Mouse (Mus musculus) embryonic facial prominence, embryonic 13.5 days (tissue): ENCODE data around the gene Fgf9. TPM values are rescaled to one million over a fixed set of nuclear protein-coding genes. Genes with fewer than 3 reads are reported as not detected.

Experiments used
- ATAC-seq: fragments of 200-750 bp; cut with Nextera tagmentation; 2 replicates; pipeline ENCODE4 v1.8.0; 2017; ENCODE audit warnings: low read depth; ENCODE audit not compliant: insufficient number of reproducible peaks, insufficient read depth, low FRiP score, low TSS enrichment
- H3K27ac ChIP-seq: fragments of 300-500 bp; sonication (generic); 2 replicates; pipeline ENCODE4 v1.5.1; 2015; ENCODE audit warnings: moderate library complexity, mild to moderate bottlenecking, inconsistent platforms
- H3K27me3 ChIP-seq: fragments of 300-500 bp; sonication (generic); 2 replicates; pipeline ENCODE4 v1.6.1; 2015; ENCODE audit warnings: mild to moderate bottlenecking, inconsistent platforms
- H3K36me3 ChIP-seq: fragments of 300-500 bp; sonication (generic); 2 replicates; pipeline ENCODE4 v1.6.1; 2015; ENCODE audit warnings: mild to moderate bottlenecking, inconsistent platforms
- H3K4me1 ChIP-seq: fragments of 300-500 bp; sonication (generic); 2 replicates; pipeline ENCODE4 v1.6.1; 2015; ENCODE audit warnings: inconsistent platforms
- H3K4me2 ChIP-seq: fragments of 300-500 bp; sonication (generic); 2 replicates; pipeline ENCODE4 v1.6.1; 2015; ENCODE audit warnings: moderate library complexity, mild to moderate bottlenecking, inconsistent platforms
- H3K4me3 ChIP-seq: fragments of 300-500 bp; sonication (generic); 2 replicates; pipeline ENCODE4 v1.5.1; 2015; ENCODE audit warnings: mild to moderate bottlenecking, inconsistent platforms
- H3K9ac ChIP-seq: fragments of 300-500 bp; sonication (generic); 2 replicates; pipeline ENCODE4 v1.6.1; 2015; ENCODE audit warnings: mild to moderate bottlenecking, inconsistent platforms
- H3K9me3 ChIP-seq: fragments of 300-500 bp; sonication (generic); 2 replicates; pipeline ENCODE4 v1.6.1; 2016; ENCODE audit warnings: inconsistent platforms
- WGBS: fragments of 180-500 bp; shearing (Covaris S2); methylation state at CpG from one replicate; pipeline ENCODE4 v1.1.7; 2015; ENCODE audit warnings: mixed read lengths; 5-methylcytosine and 5-hydroxymethylcytosine counted together
- polyA plus RNA-seq: library from polyadenylated mRNA; unstranded; fragments of >200 nt; fragmentation: Nextera tagmentation; extraction: Ambion mirVana; gene quantifications from 2 replicates; pipeline ENCODE4 v1.2.1, GENCODE M21; 2015

Gene Fgf9
- polyA plus RNA-seq, 1 experiment from 2014 or later, result 7.5 TPM

- Histone ChIP-seq H3K9me3 (no peaks in the 10 kb centered on the region), H3K4me2 (peak overlapping the region; percentile 94), H3K27ac (no peak overlapping the region), H3K4me1 (peaks cover 60% of the 10 kb centered on the region), H3K27me3 (peaks cover 97% of the 10 kb centered on the region), H3K4me3 (peak overlapping the region; percentile 57), H3K9ac (peak overlapping the region; percentile 68), H3K36me3 (no peaks in the 10 kb centered on the region)
- ATAC-seq, result no peak
- WGBS, result under 1% methylated on average over 29 of the region's 29 CpGs
Observed at GRCm38 (mm10) chr14:58072771-58073501, 2.6 kb downstream of the Fgf9 start.

DNA sequence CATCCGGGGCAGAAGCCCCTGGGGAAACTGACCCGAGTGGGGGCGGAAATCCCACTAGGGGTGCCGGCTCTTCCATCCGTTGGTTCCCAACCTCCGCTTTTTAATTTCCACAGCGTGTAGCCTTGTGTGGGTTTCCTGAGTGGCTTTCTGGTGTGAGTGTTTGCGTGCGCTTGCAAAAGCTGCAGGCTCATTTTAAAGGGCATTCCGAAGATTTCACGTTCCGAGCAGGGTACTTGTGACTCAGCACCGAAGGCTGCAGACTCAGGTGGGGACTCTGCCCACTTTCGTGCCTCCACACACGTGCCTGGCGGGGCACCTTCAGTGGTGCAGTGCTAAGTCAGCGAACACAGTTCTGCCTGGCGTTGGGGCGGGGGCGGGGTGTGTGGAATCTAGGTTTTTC, 3.6 kb downstream of the Fgf9 start:
- Histone ChIP-seq H3K27me3 (peaks cover 100% of the 10 kb centered on the region), H3K9ac (peak overlapping the region; percentile 69), H3K36me3 (no peaks in the 10 kb centered on the region), H3K27ac (no peak overlapping the region), H3K4me1 (peaks cover 60% of the 10 kb centered on the region), H3K9me3 (no peaks in the 10 kb centered on the region), H3K4me2 (peak overlapping the region; percentile 94), H3K4me3 (peak overlapping the region; percentile 57)
- 2% methylated on average over 20 of the region's 20 CpGs for WGBS
- no peak for ATAC-seq

GRCm38 (mm10) chr14:58074621-58075432, 4.5 kb downstream of the Fgf9 start:
- Histone ChIP-seq H3K27ac (peak overlapping the region; percentile 64), H3K9me3 (no peaks in the 10 kb centered on the region), H3K27me3 (peaks cover 98% of the 10 kb centered on the region), H3K9ac (peak overlapping the region; percentile 69), H3K4me3 (peak overlapping the region; percentile 57), H3K4me2 (peak overlapping the region; percentile 94), H3K36me3 (no peaks in the 10 kb centered on the region), H3K4me1 (peaks cover 57% of the 10 kb centered on the region)
- WGBS, result under 1% methylated on average over 61 of the region's 61 CpGs
- no peak; the same call in 1 of the 2 replicates for ATAC-seq

GRCm38 (mm10) chr14:58075433-58076029, 5.2 kb downstream of the Fgf9 start:
- Histone ChIP-seq H3K36me3 (no peaks in the 10 kb centered on the region), H3K27me3 (peaks cover 92% of the 10 kb centered on the region), H3K27ac (peak overlapping the region; percentile 64), H3K4me2 (peak overlapping the region; percentile 94), H3K4me1 (peaks cover 50% of the 10 kb centered on the region), H3K9ac (peak overlapping the region; percentile 69), H3K9me3 (no peaks in the 10 kb centered on the region), H3K4me3 (peak overlapping the region; percentile 57)
- under 1% methylated on average over 31 of the region's 31 CpGs for WGBS
- ATAC-seq, result no peak

DNA sequence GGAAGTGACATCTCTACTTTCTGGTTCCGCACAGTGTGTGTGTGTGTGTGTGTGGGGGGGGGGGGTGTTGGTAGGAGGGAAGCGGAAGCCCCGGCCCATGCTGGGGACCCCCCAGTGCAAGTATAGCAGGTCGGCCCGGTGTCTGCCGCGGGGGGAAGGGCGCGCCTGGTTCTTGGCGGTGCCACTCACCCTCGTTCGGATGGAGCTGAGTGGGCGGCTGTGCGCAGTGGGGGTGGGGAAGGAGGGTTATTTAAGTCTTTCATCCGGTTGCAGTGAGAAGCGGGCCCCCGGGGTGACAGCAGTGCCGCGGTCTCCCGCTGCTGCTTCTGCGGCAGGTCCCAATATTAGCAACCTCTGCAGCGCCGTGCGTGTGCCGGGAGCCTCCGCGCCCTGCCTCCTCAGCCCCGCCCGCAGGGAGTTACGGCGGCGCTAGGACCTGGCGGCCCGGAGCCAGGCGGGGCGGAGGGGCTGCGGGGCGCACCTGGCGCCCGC, 5.7 kb downstream of the Fgf9 start:
- Histone ChIP-seq H3K36me3 (no peaks in the 10 kb centered on the region), H3K27ac (peak overlapping the region; percentile 22; the same call in 1 of the 2 replicates), H3K9ac (peak overlapping the region; percentile 69), H3K9me3 (no peaks in the 10 kb centered on the region), H3K4me2 (peak overlapping the region; percentile 94), H3K4me3 (peak overlapping the region; percentile 57), H3K4me1 (peaks cover 46% of the 10 kb centered on the region), H3K27me3 (peaks cover 87% of the 10 kb centered on the region)
- WGBS, result 0% methylated on average over 36 of the region's 40 CpGs
- peak; percentile 58 for ATAC-seq

GRCm38 (mm10) chr14:58076726-58077255, 6.4 kb downstream of the Fgf9 start:
- WGBS, result 6% methylated on average over 14 of the region's 14 CpGs
- H3K27me3 ChIP-seq, result peaks cover 80% of the 10 kb centered on the region

GRCm38 (mm10) chr14:58079471-58079870, 9.1 kb downstream of the Fgf9 start:
- H3K4me1 ChIP-seq, result peaks cover 22% of the 10 kb centered on the region
- H3K4me2 ChIP-seq, result no peak overlapping the region
- WGBS, result 72% methylated on average over 2 of the region's 2 CpGs
- ATAC-seq, result no peak
- H3K9ac ChIP-seq, result no peak overlapping the region
- H3K36me3 ChIP-seq, result no peaks in the 10 kb centered on the region
- peaks cover 53% of the 10 kb centered on the region for H3K27me3 ChIP-seq
- no peak overlapping the region for H3K27ac ChIP-seq
- H3K9me3 ChIP-seq, result no peaks in the 10 kb centered on the region
- H3K4me3 ChIP-seq, result no peak overlapping the region

More at GRCm38 (mm10) chr14:58076726-58077255, 6.4 kb downstream of the Fgf9 start:
- Histone ChIP-seq H3K4me2 (peak overlapping the region; percentile 94), H3K4me3 (peak overlapping the region; percentile 57), H3K4me1 (peaks cover 41% of the 10 kb centered on the region), H3K36me3 (no peaks in the 10 kb centered on the region), H3K27ac (peak overlapping the region; percentile 33; the same call in 1 of the 2 replicates), H3K9me3 (no peaks in the 10 kb centered on the region), H3K9ac (peak overlapping the region; percentile 69)
- peak; percentile 23; the same call in 1 of the 2 replicates for ATAC-seq

GRCm38 (mm10) chr14:58081955-58082354, 11.6 kb downstream of the Fgf9 start:
- no peak overlapping the region for H3K9ac ChIP-seq

DNA sequence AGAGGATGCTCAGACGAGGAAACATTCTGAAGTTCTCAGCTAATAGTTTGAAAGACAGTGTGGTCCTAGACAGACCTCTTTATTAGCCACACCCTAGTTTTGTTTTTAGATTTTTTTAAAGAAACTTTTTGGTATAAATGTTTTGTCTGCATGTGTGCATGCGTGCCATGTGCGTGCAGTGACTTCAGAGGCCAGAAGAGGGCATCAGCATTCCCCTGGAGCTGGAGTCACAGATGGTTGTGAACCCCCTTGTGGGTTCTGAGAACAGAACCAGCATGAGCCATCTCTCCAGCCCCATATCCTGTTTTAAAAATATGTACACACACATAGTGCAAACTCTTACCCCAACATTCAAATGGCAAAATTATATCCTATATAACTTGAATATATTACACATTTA, 13.9 kb downstream of the Fgf9 start:
- H3K27ac ChIP-seq, result no peak overlapping the region
- 89% methylated on average over 3 of the region's 3 CpGs for WGBS
- H3K9me3 ChIP-seq, result no peaks in the 10 kb centered on the region
- H3K4me2 ChIP-seq, result no peak overlapping the region
- no peak for ATAC-seq
- H3K27me3 ChIP-seq, result peaks cover 5% of the 10 kb centered on the region
- H3K36me3 ChIP-seq, result no peaks in the 10 kb centered on the region
- no peak overlapping the region for H3K9ac ChIP-seq
- H3K4me3 ChIP-seq, result no peak overlapping the region
- 0 out of 2 replicates have a peak, but pooled peaks cover 3% of the 10 kb centered on the region for H3K4me1 ChIP-seq

More at GRCm38 (mm10) chr14:58081955-58082354, 11.6 kb downstream of the Fgf9 start:
- Histone ChIP-seq H3K36me3 (no peaks in the 10 kb centered on the region), H3K9me3 (no peaks in the 10 kb centered on the region), H3K4me1 (no peaks in the 10 kb centered on the region), H3K27me3 (peaks cover 28% of the 10 kb centered on the region), H3K27ac (no peak overlapping the region), H3K4me2 (no peak overlapping the region), H3K4me3 (no peak overlapping the region)
- WGBS, result 48% methylated on average over 1 of the region's 1 CpGs
- no peak for ATAC-seq

DNA sequence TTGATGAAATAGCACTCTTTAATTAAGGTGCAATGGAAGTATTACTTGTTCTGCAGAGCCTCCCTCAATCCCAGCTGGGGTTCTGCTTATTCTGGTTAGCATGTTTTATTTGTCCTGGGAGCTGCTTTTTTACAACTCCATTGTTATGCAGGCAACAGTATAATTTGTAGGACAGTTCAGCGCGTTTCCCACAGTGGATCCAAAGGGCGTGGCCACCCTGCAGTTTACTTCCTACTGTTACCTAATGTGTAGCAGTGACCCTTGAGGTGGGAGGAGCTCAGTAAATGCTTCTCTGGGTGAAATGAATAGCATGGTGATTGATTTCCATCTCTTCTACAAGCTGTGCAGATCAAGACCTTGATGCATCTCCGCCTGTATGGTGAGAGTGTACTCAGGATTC, 17.0 kb downstream of the Fgf9 start:
- no peak for ATAC-seq

DNA sequence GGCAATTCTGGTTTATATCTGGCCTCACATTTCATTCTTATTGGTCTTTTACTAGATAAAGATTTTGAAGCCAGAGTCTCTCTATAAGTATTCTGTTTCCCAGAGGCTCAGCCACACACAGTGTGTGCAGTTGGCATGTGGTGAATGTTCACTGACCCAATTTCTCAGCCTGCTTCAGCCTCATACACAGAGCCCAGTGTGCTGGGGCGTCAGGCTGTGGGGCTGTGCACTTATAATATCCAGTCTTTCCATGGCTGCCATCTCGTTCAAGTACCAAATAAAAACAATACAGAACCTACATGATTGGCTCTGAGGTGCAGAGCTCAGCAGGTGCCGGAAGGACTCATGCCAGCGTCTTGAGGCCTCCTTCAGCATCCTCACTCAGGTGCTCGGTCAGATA, 19.1 kb downstream of the Fgf9 start:
- WGBS, result 82% methylated on average over 5 of the region's 5 CpGs
- no peak overlapping the region for H3K27ac ChIP-seq
- H3K4me2 ChIP-seq, result no peak overlapping the region
- H3K36me3 ChIP-seq, result no peaks in the 10 kb centered on the region
- no peaks in the 10 kb centered on the region for H3K27me3 ChIP-seq
- no peak overlapping the region for H3K9ac ChIP-seq
- H3K9me3 ChIP-seq, result no peaks in the 10 kb centered on the region
- no peak overlapping the region for H3K4me3 ChIP-seq
- no peak for ATAC-seq
- 0 out of 2 replicates have a peak, but pooled peaks cover 3% of the 10 kb centered on the region for H3K4me1 ChIP-seq

More for the DNA sequence above, 17.0 kb downstream of the Fgf9 start:
- no peaks in the 10 kb centered on the region for H3K9me3 ChIP-seq
- no peak overlapping the region for H3K4me3 ChIP-seq
- H3K27ac ChIP-seq, result no peak overlapping the region
- H3K4me1 ChIP-seq, result 0 out of 2 replicates have a peak, but pooled peaks cover 3% of the 10 kb centered on the region
- no peaks in the 10 kb centered on the region for H3K36me3 ChIP-seq
- H3K9ac ChIP-seq, result no peak overlapping the region
- no peaks in the 10 kb centered on the region for H3K27me3 ChIP-seq
- WGBS, result 42% methylated on average over 4 of the region's 4 CpGs
- H3K4me2 ChIP-seq, result no peak overlapping the region
